Mouse (Mus musculus): ENCODE data around the gene B3gntl1. TPM values are rescaled to one million over a fixed set of nuclear protein-coding genes. Genes with fewer than 3 reads are reported as not detected.

The B3gntl1 gene
- polyA plus RNA-seq (2014; fragmentation: Illumina TruSeq; extraction: RNeasy Lipid Tissue Mini Kit (QIAGEN cat#74804); ENCODE audit: low read depth, low replicate concordance), result 2.9 TPM

GRCm38 (mm10) chr11:121672990-121673572, at the start of gene B3gntl1:
Gene B3gntl1 (minus strand): TSS chr11:121673153.

GRCm38 (mm10) chr11:121701244-121701643, 28.3 kb upstream of the B3gntl1 start, which contains the start of gene Metrnl:
Gene Metrnl (plus strand): TSS chr11:121701544.

Other genes with a start within 250 kb of the B3gntl1 start
- gene Fn3k, start 238.2 kb downstream of the B3gntl1 start, polyA plus RNA-seq (2014; fragmentation: Illumina TruSeq; extraction: RNeasy Lipid Tissue Mini Kit (QIAGEN cat#74804); ENCODE audit: low read depth, low replicate concordance), result 2.0 TPM
- 26.4 TPM for gene Tbcd, start 221.2 kb downstream of the B3gntl1 start, polyA plus RNA-seq (2014; fragmentation: Illumina TruSeq; extraction: RNeasy Lipid Tissue Mini Kit (QIAGEN cat#74804); ENCODE audit: low read depth, low replicate concordance)
- gene Zfp750, start 153.8 kb downstream of the B3gntl1 start, polyA plus RNA-seq (2014; fragmentation: Illumina TruSeq; extraction: RNeasy Lipid Tissue Mini Kit (QIAGEN cat#74804); ENCODE audit: low read depth, low replicate concordance), result 13.7 TPM
- 12.2 TPM for gene Metrnl, start 28.4 kb upstream of the B3gntl1 start, polyA plus RNA-seq (2014; fragmentation: Illumina TruSeq; extraction: RNeasy Lipid Tissue Mini Kit (QIAGEN cat#74804); ENCODE audit: low read depth, low replicate concordance)
- gene Ptchd3, start 157.1 kb upstream of the B3gntl1 start, polyA plus RNA-seq (2014; fragmentation: Illumina TruSeq; extraction: RNeasy Lipid Tissue Mini Kit (QIAGEN cat#74804); ENCODE audit: low read depth, low replicate concordance), result not detected

Data from sigmoid colon, adult 10 weeks (tissue).